Mouse (Mus musculus) v-Abl transformed pro-B cells (cell line): ENCODE measurements around the gene Gm10282.

Source experiments
- in situ Hi-C, 2 experiments: fragments of 400-800 bp; cut with MboI; formaldehyde crosslinking; loops; one replicate each; pipeline ENCODE4 v1.15.1; 2025; ENCODE audit not compliant: unreplicated experiment in 2 of 2

The Gm10282 gene

GRCm38 (mm10) chr8:72324708-72325107, 19.6 kb upstream of the Gm10282 start:
- in situ Hi-C loops = no loop called here

- in situ Hi-C loops = no loop called here
These were observed 19.1 kb upstream of the Gm10282 start for GRCm38 (mm10) chr8:72324036-72324706.

GRCm38 (mm10) chr8:72323131-72323725, 18.2 kb upstream of the Gm10282 start:
- in situ Hi-C loops = no loop called here

- in situ Hi-C loops = no loop called here
These were observed 17.4 kb upstream of the Gm10282 start for GRCm38 (mm10) chr8:72322471-72322889.

- in situ Hi-C loops = no loop called here
These were observed 16.8 kb upstream of the Gm10282 start for GRCm38 (mm10) chr8:72321635-72322441.

GRCm38 (mm10) chr8:72320803-72321583, 15.9 kb upstream of the Gm10282 start:
- in situ Hi-C loops = no loop called here

- in situ Hi-C loops = no loop called here
These were observed 15.1 kb upstream of the Gm10282 start for GRCm38 (mm10) chr8:72319921-72320802.

- in situ Hi-C loops = no loop called here
These were observed 14.3 kb upstream of the Gm10282 start for GRCm38 (mm10) chr8:72319397-72319796.

GRCm38 (mm10) chr8:72318801-72319322, 13.8 kb upstream of the Gm10282 start, which contains the start of gene Klf2:
Klf2 (plus strand) TSS chr8:72319033.
- in situ Hi-C loops = no loop called here

GRCm38 (mm10) chr8:72317741-72318301, 12.8 kb upstream of the Gm10282 start:
- in situ Hi-C loops = no loop called here

GRCm38 (mm10) chr8:72316053-72316695, 11.1 kb upstream of the Gm10282 start:
- in situ Hi-C loops = no loop called here

- in situ Hi-C loops = no loop called here
These were observed 8.0 kb upstream of the Gm10282 start for GRCm38 (mm10) chr8:72312926-72313518.

GRCm38 (mm10) chr8:72310849-72311506, 5.9 kb upstream of the Gm10282 start:
- in situ Hi-C loops = no loop called here

GRCm38 (mm10) chr8:72308276-72308675, 3.2 kb upstream of the Gm10282 start:
- in situ Hi-C loops = loop anchor here in 1 of 2 experiments (5.0 kb wide), 1 partner anchor 44 kb away; no protein-coding TSS in a partner anchor

- in situ Hi-C loops = loop anchor here in 1 of 2 experiments (5.0 kb wide), 1 partner anchor 45 kb away; no protein-coding TSS in a partner anchor
These were observed 1.9 kb upstream of the Gm10282 start for GRCm38 (mm10) chr8:72306913-72307312.

- in situ Hi-C loops = loop anchor here in 1 of 2 experiments (5.0 kb wide), 2 partner anchors 36 to 49 kb away; no protein-coding TSS in a partner anchor
These were observed 1.4 kb downstream of the Gm10282 start for GRCm38 (mm10) chr8:72303633-72304032.

GRCm38 (mm10) chr8:72302986-72303612, 2.0 kb downstream of the Gm10282 start:
- in situ Hi-C loops = loop anchor here in 1 of 2 experiments (5.0 kb wide), 2 partner anchors 36 to 49 kb away; no protein-coding TSS in a partner anchor
